Mouse (Mus musculus): ENCODE data around the gene Kpna7.
"Not testable (repeated sequence)": the region's sequence is repeated elsewhere in the genome, so short reads cannot be mapped to it uniquely, and the experiment has no call there.

Kpna7 gene

DNA sequence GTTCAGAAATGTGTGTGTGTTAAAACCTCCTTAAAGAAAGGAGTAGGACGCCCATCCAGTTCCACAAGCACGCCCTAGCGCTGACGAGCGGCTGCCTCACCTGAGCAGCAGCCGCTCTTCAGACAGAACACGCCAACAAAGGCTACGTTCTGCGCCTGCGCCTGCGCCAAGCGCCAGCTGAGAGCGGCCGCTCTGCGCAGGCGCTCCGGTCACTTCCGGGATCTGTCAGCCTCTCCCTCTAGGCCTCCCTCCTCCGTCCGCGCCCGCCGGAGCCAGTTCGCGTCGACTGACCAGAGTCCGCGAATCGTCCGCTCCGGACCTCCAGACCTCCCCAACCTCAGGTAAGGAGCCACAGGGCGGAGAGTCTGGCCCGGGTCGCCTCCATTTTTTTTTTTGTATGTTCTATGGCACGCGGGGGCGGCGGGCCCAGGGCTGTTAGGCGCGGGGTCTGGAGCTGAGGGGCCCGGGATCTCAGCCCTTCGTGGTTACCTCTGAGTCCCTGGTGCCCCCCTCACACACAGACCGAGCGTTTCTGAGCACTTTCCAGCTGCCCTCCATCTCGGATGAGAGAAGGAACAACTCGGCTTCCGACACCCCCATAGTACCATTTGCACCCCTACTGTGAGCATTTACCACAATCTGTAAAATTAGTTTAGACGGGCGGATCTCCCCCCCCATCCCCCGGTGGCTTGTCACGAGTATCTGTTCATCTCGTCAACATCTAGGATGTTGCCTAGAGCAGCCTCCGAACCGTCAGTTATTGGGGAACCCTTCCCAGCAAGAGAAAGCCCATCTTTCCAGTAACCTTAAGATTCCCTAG lies at the start of gene Kpna7, which contains the start of gene Arpc1a:
Gene Kpna7 (minus strand): TSS at position 399 of the 820 bp plus-strand sequence.
Gene Arpc1a (plus strand): TSS at position 199 of the 820 bp plus-strand sequence.
- peak; percentile 94 for DNase-seq

DNA sequence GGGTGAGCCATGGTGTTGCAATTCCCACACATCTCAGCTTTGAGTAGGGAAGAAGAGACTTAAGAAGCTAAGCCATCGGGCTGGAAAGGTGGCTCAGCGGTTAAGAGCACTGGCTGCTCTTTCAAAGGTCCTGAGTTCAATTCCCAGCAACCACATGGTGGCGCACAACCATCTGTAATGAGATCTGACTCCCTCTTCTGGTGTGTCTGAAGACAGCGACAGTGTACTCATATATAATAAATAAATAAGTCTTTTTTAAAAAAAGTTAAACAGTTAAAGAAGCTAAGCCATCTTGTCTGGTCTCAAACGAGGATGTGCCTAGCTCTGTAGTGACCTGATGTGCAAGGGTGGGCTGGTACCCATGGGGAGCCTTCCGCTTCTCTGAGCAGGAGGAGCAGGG lies 49.4 kb upstream of the Kpna7 start:
- not testable (repeated sequence) for DNase-seq

- DNase-seq, result no peak
Observed at GRCm38 (mm10) chr5:145130995-145131394, 47.2 kb upstream of the Kpna7 start.

DNA sequence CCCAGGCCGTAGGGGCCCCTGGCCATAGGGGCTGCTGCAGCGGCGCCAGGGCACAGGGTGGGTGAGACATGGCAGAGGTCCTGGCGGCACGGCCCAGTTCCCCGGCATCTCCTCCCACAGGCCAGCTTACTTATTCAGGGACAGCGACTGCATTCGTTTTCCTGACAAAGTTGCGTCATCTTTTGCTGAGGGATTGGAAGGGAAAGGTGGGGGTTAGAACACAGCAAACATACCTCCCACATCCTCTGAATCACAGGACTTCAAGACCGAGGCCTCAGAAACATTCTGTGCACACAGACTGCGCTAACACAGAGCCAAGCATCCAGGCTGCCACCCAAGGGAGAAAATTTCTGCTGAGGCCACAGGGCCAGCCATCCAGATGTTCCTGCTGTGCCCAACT lies 46.4 kb upstream of the Kpna7 start:
- DNase-seq, result no peak

GRCm38 (mm10) chr5:145129773-145130172 lies 45.9 kb upstream of the Kpna7 start:
- DNase-seq, result not testable (repeated sequence)

DNA sequence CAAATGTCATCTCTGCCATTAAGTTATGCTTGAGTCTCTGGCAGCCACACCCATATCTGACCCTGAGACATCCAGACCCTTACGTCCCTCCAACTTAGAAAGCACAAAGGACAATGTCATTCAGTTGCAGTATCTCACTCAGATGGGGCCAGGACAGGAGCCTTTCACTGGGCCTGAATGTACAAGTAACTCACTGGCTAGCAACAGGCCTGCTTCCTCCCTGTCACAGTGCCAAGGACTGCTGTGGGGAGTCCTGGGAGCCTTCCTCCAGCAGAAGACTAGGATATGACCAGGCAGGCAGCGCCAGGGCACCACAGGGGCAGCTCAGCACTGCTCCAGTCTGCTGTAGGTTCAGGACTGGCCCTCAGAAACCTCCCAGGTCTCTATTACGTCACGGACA lies 45.3 kb upstream of the Kpna7 start:
- DNase-seq, result no peak

DNA sequence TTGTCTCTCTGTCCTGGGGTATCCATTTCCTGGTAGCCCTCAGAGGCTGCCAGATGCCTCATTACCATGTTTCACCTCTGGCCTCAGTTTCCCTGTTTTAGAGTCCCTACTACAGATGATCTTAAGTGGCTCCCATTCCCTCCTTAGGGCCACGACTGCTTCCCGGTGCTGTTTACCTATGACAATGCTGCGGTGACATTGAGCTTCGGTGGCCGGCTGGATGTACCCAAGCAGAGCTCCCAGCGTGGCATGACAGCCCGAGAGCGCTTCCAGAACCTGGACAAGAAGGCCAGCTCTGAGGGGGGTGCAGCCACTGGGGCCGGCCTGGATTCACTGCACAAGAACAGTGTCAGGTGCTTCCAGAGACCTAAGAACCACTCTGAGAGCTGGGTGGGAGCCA lies 42.8 kb upstream of the Kpna7 start:
- no peak for DNase-seq

DNA sequence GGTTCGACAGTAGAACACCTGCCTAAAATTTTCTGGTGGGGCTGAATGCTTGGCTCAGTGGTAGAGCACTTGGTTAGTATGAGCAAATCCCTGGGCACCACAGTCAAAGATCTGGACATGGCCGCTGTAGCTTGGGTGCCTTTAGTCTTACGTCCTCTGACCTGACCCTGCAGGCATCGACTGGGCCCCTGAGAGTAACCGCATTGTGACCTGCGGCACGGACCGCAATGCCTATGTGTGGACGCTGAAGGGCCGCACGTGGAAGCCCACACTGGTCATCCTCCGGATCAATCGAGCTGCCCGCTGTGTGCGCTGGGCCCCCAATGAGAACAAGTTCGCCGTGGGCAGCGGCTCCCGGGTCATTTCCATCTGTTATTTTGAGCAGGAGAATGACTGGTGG lies 39.6 kb upstream of the Kpna7 start:
- DNase-seq, result no peak

DNA sequence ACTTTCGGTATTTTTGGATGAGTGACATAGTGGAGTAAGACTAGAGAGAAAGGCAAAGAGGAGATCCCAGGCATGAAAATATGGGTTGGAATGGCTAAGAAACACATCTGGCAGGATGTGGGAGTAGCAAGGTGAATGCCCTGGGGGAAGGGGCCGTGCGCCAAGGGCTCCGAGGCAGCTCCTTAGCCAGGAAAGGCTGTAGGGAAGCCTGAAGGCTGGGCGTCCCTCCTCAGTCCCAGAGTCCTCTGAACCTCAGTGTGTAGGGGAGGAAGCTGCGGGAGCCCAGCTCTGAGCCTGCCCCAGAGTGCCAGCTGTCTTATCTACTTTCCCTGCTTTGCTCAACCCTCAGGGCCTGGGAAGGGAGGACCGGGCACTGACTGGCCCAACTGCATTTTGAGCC lies 37.1 kb upstream of the Kpna7 start:
- DNase-seq, result no peak

- no peak for DNase-seq
Observed at GRCm38 (mm10) chr5:145119385-145119784, 35.6 kb upstream of the Kpna7 start.

- DNase-seq, result no peak
Observed at GRCm38 (mm10) chr5:145118461-145118860, 34.6 kb upstream of the Kpna7 start.

DNA sequence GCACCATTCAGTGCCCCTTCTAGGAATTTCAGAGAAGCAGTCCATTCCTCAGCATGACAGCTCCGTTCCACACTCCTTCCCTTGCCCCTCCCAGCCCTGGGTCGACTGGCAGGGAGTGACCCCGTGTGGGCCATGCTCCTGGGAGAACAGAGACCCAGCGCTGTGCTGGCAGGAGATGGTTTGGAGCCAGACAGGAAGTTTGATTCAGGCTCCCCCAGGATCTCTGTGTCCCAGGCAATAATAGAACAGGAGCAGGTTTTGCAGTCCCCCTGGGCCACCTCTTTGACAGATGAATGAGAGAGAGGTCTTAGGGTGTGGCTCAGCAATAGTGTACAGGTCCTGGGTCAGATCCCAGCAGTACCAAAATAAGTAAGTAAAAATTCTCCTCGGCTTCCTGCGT lies 34.2 kb upstream of the Kpna7 start:
- DNase-seq, result no peak

DNA sequence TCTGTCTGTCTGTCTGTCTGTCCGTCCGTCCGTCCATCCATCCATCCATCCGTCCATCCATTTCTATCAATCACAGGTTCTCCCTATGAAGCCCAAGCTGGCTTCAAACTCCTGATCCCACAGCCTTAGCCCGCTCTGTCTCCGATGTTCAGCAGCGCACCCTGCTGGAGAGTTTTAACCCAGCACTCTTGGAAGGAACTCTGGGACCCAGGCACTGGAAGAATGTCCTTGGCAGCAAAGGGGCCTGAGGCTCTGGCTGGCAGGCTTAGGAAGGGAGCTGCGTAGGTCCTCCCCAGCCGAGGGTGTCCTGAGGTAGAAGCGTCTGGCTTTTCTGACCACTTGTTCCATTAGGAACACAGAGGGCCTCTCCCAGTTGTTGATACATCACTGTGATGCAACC lies 33.1 kb upstream of the Kpna7 start:
- DNase-seq, result peak; percentile 55

DNA sequence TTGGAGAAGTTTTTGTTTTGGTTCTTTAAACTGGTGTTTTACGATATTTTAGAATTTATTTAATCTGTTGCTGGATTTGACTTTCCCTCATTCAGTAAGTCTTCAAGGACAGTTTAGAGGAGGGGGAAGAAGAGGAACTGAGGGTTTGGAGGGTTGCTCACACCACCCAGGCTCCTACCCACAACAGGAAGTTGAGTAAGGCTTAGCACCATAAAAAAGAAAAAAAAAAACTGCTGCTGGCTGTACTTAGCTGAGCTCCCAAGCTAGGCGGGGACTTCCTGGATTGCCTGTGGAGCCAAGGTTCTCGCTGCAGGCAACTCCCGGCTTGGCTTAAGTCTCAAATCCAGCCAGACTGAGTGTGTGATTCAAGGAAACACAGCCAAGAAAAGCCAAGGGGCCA lies 32.5 kb upstream of the Kpna7 start:
- DNase-seq, result no peak

DNA sequence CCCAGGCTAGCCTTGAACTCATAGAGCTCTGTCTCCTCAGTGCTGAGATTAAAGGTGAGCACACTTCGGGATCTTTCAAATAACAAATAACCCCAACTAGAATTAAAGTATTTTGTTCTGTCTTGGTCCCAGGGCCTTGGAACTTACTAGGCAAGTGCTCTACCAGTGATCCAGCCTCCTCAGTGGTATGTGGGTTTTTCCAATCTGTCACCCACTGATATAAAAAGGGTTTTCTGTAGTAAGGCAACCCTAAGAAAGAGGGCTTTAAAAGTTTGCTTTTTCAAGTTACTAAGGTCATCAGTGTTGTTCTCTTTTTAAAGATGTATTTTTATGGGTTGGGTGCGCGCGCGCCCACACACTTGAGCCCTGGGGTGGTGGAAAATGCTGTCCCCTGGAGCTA lies 31.9 kb upstream of the Kpna7 start:
- no peak for DNase-seq

- DNase-seq, result peak; percentile 48
Observed at GRCm38 (mm10) chr5:145114606-145115473, 31.0 kb upstream of the Kpna7 start.

DNA sequence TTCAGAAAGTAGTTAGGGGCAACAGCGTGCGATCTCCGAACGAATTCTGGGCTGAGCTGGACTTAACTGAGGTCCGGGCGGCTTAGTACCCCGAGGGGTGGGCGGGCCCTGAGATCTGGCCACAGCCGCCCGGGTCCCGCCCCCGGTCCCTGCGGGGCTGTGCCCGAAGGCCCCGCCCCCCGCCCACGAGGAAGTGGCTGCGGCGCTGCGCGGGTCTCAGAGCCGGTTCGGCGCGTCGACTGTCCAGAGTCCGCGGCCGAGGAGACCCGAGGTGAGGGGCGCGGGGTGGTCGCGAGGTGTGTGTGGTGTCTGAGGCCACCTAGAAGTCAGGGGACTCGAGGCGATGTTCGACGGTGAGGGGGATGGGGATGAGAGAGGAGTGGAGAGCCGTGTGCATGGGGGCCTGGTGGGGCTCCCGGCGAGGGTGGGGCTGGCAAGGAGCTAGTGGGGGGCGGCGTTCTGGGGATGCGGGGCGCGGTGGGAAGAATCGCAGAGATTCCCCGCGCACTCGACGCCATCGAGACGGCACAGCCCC lies 30.3 kb upstream of the Kpna7 start, which contains the start of gene Arpc1b:
Gene Arpc1b (plus strand): TSS at position 145 of the 535 bp plus-strand sequence.
- DNase-seq, result peak; percentile 42

DNA sequence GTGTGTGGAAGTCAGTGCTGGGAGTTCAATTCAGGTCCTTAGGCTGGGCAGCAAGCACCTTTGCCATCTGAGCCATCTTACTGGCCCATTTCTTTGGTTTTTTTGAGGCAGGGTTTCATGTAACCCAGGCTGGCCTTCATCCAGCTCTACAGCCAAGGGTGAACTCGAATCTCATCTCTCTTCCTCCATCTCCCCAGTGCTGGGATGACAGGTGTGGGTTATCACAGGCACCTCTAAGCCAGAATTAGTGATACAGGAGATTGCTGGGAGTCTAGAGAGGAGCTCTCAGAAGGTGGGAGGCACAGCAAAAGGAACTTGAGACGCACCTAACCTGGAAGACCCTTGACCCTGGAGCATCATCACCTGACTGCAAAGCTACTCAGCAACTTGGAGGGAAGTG lies 29.6 kb upstream of the Kpna7 start:
- no peak for DNase-seq

GRCm38 (mm10) chr5:145112566-145112965 lies 28.7 kb upstream of the Kpna7 start:
- DNase-seq, result no peak

DNA sequence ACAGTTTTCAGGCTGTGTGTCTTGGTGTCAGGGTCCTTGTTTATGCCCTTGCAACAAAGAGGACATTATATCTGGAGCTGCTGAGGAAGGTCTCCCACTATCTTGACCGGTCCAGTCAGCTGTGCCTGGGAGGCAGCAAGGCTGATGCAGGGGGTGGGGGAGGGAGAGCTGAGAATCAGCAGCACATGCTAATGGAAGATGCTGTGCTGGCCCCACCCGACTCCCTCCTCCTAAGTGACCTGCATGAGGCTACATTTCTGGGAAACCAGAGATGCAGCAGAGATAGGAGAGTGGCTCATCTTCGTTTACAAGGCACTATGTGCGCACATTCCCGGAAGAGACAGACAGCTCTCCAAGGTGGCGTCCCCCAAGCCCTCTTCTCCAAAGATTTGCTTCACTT lies 26.6 kb upstream of the Kpna7 start:
- no peak for DNase-seq

GRCm38 (mm10) chr5:145105694-145106275 lies 22.0 kb upstream of the Kpna7 start:
- no peak for DNase-seq

- DNase-seq, result no peak
Observed at GRCm38 (mm10) chr5:145104328-145104727, 20.5 kb upstream of the Kpna7 start.

- no peak for DNase-seq
Observed at GRCm38 (mm10) chr5:145102706-145103105, 18.9 kb upstream of the Kpna7 start.

Measured in right cerebral cortex, postnatal 4 days (tissue).